Mouse (Mus musculus) embryonic facial prominence, embryonic 14.5 days (tissue): ENCODE results near the gene Asns. TPM values are rescaled to one million over a fixed set of nuclear protein-coding genes. Genes with fewer than 3 reads are reported as not detected.

Experiments
- ATAC-seq: fragments of 200-750 bp; cut with Nextera tagmentation; 2 replicates; pipeline ENCODE4 v1.8.0; 2017; ENCODE audit warnings: low read depth, moderate number of reproducible peaks, moderate TSS enrichment
- DNase-seq: peaks from one replicate; pipeline ENCODE4 v3.0.0-alpha.2; 2015; ENCODE audit warnings: low spot score
- H3K27ac ChIP-seq: fragments of 300-500 bp; sonication (generic); replicated peaks from 2 replicates; pipeline ENCODE4 v1.5.1; 2014; ENCODE audit warnings: low read depth, mild to moderate bottlenecking, low read length, moderate library complexity
- H3K27me3 ChIP-seq: fragments of 300-500 bp; sonication (generic); replicated peaks from 2 replicates; pipeline ENCODE4 v1.6.1; 2014; ENCODE audit warnings: low read length; ENCODE audit not compliant: control insufficient read depth, insufficient read depth
- H3K36me3 ChIP-seq: fragments of 300-500 bp; sonication (generic); 2 replicates; pipeline ENCODE4 v1.6.1; 2014; ENCODE audit warnings: low read length, mixed read lengths; ENCODE audit not compliant: control insufficient read depth, insufficient read depth
- H3K4me1 ChIP-seq: fragments of 300-500 bp; sonication (generic); 2 replicates; pipeline ENCODE4 v1.6.1; 2014; ENCODE audit warnings: antibody characterized with exemption, low read length; ENCODE audit not compliant: control insufficient read depth, insufficient read depth
- H3K4me2 ChIP-seq: fragments of 300-500 bp; sonication (generic); 2 replicates; pipeline ENCODE4 v1.6.1; 2014; ENCODE audit warnings: low read depth, mild to moderate bottlenecking, low read length, moderate library complexity, mixed read lengths
- H3K4me3 ChIP-seq: fragments of 300-500 bp; sonication (generic); 2 replicates; pipeline ENCODE4 v1.5.1; 2014; ENCODE audit warnings: low read depth, mild to moderate bottlenecking, low read length
- H3K9ac ChIP-seq: fragments of 300-500 bp; sonication (generic); 2 replicates; pipeline ENCODE4 v1.6.1; 2014; ENCODE audit warnings: low read depth, mild to moderate bottlenecking, low read length, moderate library complexity, mixed read lengths
- H3K9me3 ChIP-seq: fragments of 300-500 bp; sonication (generic); 2 replicates; pipeline ENCODE4 v1.6.1; 2016; ENCODE audit warnings: low read length; ENCODE audit not compliant: control insufficient read depth
- WGBS: fragments of 180-500 bp; shearing (Covaris S2); extraction: QIAGEN DNeasy Blood & Tissue Kit; methylation state at CpG from one replicate; pipeline ENCODE4 v1.1.7; 2014; 5-methylcytosine and 5-hydroxymethylcytosine counted together
- polyA plus RNA-seq: library from polyadenylated mRNA; unstranded; fragments of >200 nt; fragmentation: Nextera tagmentation; extraction: Ambion mirVana; gene quantifications from 2 replicates; pipeline ENCODE4 v1.2.1, GENCODE M21; 2014

Gene Asns
- polyA plus RNA-seq, 1 experiment from 2014 or later: 67.8 TPM

DNA sequence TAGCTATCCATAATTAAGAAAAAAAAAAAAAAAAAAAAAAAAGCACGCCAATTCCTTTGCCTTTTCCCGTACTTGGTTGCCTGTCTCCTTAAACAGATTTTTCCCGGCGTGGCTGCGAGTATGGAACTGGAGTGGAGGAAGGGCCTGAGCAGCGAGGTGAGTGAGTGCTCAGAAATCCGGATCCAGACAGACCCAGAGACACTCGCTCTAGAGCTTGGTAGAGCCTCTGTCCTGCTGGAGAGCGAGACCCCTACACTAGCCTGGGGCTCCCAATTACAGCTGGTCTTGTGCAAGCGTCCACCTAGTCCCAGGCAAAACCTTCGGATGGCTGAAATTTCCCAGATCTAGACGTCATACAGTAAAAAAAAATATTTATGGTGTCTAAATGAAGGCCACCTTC, 603 bp downstream of the Asns start:
- Histone ChIP-seq H3K9ac (peak overlapping the region; percentile 78), H3K4me1 (peaks cover 10% of the 10 kb centered on the region; the same call in 1 of the 2 replicates), H3K36me3 (no peaks in the 10 kb centered on the region), H3K9me3 (no peaks in the 10 kb centered on the region), H3K27me3 (no peaks in the 10 kb centered on the region), H3K4me2 (peak overlapping the region; percentile 89), H3K4me3 (peak overlapping the region; percentile 74), H3K27ac (no peak overlapping the region)
- 2% methylated on average over 12 of the region's 12 CpGs for WGBS
- peak; percentile 45 for DNase-seq
- peak; percentile 62 for ATAC-seq

DNA sequence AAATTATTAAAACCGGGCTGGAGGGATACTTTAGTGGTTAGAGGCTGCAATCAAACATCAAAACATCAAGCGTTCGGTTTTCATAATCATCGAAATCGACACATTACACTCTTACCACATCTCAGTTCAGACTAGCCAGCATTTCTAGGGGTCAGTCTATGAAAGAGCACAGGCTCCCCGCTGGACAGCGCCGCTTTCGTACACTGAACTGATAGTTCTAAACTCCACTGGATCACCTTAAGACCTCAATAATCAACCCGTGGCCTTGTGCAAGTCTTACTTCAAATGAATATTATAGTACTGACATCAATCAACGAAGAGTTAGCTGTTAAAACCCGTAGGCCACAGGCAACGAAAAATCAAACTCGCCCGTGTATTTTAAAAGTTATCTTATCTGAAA, 1.0 kb downstream of the Asns start:
- Histone ChIP-seq H3K4me3 (peak overlapping the region; percentile 74), H3K9ac (peak overlapping the region; percentile 78), H3K9me3 (no peaks in the 10 kb centered on the region), H3K27ac (no peak overlapping the region), H3K27me3 (no peaks in the 10 kb centered on the region), H3K4me2 (peak overlapping the region; percentile 89), H3K4me1 (peaks cover 10% of the 10 kb centered on the region; the same call in 1 of the 2 replicates), H3K36me3 (no peaks in the 10 kb centered on the region)
- DNase-seq: no peak
- no peak for ATAC-seq
- 32% methylated on average over 15 of the region's 15 CpGs for WGBS

- Histone ChIP-seq H3K4me3 (no peak overlapping the region), H3K27ac (no peak overlapping the region), H3K4me1 (peaks cover 10% of the 10 kb centered on the region; the same call in 1 of the 2 replicates), H3K9ac (no peak overlapping the region), H3K36me3 (no peaks in the 10 kb centered on the region), H3K4me2 (no peak overlapping the region), H3K9me3 (no peaks in the 10 kb centered on the region), H3K27me3 (no peaks in the 10 kb centered on the region)
- DNase-seq: no peak
- ATAC-seq: no peak
- WGBS: 69% methylated on average over 9 of the region's 9 CpGs
Observed at GRCm38 (mm10) chr6:7690456-7690855, 2.6 kb downstream of the Asns start.

DNA sequence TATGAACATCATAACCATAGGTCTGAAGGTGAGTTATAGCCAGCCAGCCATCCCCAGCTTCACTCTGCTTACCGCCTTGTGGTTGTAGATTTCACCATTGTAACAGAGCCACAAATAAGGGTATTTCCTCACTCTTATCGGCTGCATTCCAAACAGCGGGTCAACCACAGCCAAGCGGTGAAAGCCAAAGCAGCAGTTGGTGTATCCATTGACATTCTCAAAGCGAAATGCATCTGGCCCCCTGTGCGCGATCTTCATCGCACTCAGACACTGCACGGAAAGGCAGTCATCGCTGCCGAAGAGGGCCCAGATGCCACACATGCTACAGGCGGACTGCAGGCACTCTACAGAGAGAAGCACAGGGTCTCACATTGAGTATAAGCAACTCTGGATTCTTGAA, 3.9 kb downstream of the Asns start:
- no peaks in the 10 kb centered on the region for H3K9me3 ChIP-seq
- H3K4me2 ChIP-seq: no peak overlapping the region
- peaks cover 10% of the 10 kb centered on the region; the same call in 1 of the 2 replicates for H3K4me1 ChIP-seq
- no peaks in the 10 kb centered on the region for H3K27me3 ChIP-seq
- ATAC-seq (no peak), DNase-seq (no peak)
- H3K36me3 ChIP-seq: 0 out of 2 replicates have a peak, but pooled peaks cover 5% of the 10 kb centered on the region
- 88% methylated on average over 12 of the region's 12 CpGs for WGBS
- H3K9ac ChIP-seq: no peak overlapping the region
- H3K27ac ChIP-seq: no peak overlapping the region
- H3K4me3 ChIP-seq: no peak overlapping the region

DNA sequence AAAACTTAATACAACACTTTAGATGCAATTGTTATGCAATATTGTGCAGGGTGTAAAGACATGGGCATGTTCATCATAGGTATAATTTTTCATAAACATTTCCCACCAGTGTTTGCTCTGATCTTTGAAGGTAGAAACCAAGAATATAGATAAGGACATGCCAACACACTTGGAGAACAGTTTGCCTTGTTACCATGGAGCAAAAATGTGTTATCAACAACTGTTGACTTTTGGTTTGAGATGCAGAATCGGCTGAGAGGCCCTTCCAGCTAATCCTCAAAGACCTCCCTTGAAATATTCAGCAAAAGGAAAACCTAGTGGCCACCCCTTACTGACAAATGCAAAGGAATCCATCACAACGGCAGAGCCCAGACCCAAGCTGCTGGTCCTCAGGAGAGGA, 7.0 kb downstream of the Asns start:
- WGBS: 82% methylated on average over 2 of the region's 2 CpGs
- DNase-seq (no peak), ATAC-seq (no peak)
- Histone ChIP-seq H3K9ac (no peak overlapping the region), H3K9me3 (no peaks in the 10 kb centered on the region), H3K36me3 (0 out of 2 replicates have a peak, but pooled peaks cover 5% of the 10 kb centered on the region), H3K4me3 (no peak overlapping the region), H3K4me2 (no peak overlapping the region), H3K4me1 (no peaks in the 10 kb centered on the region), H3K27ac (no peak overlapping the region), H3K27me3 (no peaks in the 10 kb centered on the region)

- Histone ChIP-seq H3K4me2 (no peak overlapping the region), H3K4me1 (no peaks in the 10 kb centered on the region), H3K9me3 (no peaks in the 10 kb centered on the region), H3K27ac (no peak overlapping the region), H3K4me3 (no peak overlapping the region), H3K9ac (no peak overlapping the region), H3K27me3 (no peaks in the 10 kb centered on the region), H3K36me3 (peaks cover 10% of the 10 kb centered on the region; the same call in 1 of the 2 replicates)
- ATAC-seq (no peak), DNase-seq (no peak)
- WGBS: 84% methylated on average over 8 of the region's 8 CpGs
Observed at GRCm38 (mm10) chr6:7676194-7676901, 16.7 kb downstream of the Asns start.

DNA sequence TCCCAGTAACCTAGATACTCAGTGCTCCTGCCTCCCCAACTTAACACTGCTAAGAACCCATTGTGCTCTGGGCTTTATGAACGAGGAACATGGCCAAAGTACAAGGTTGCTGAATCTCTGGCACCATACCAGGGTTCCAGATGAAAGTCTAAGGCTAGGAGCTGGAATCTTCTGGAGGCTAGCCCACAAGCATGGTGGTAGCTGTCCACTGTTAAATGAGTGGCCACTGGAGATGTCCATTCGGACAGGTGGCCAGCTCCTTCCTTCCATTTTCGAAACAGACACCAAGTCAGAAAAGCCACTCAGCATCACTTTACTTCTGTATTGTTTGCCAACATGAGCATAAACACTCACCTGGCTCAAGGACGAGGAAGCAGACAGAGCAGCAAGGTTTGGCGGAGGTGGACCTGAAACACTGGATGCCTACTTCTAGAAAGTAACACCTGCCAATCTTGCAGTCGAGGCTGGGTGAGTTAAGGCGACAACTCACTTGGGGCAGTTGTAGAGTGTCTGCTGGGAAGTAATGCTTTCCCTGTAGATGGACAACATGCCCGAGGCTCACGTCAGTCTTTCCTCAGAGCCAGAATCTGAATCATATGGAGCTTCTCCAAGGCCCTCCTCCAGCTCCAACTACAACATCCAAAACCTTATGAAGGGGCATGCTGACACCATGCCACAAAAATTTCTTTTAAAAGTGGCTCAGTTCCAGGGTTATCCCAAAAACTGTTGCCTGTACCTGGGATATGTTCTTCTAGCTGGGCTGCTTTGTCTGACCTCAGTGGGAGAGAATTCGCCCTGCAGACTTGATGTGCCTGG, 20.4 kb downstream of the Asns start:
- no peak overlapping the region for H3K9ac ChIP-seq
- WGBS: 86% methylated on average over 10 of the region's 10 CpGs
- no peaks in the 10 kb centered on the region for H3K9me3 ChIP-seq
- ATAC-seq: no peak
- no peaks in the 10 kb centered on the region for H3K27me3 ChIP-seq
- DNase-seq: no peak
- no peak overlapping the region for H3K4me3 ChIP-seq
- no peak overlapping the region for H3K4me2 ChIP-seq
- H3K4me1 ChIP-seq: no peaks in the 10 kb centered on the region
- H3K36me3 ChIP-seq: peaks cover 4% of the 10 kb centered on the region; the same call in 1 of the 2 replicates
- no peak overlapping the region for H3K27ac ChIP-seq

DNA sequence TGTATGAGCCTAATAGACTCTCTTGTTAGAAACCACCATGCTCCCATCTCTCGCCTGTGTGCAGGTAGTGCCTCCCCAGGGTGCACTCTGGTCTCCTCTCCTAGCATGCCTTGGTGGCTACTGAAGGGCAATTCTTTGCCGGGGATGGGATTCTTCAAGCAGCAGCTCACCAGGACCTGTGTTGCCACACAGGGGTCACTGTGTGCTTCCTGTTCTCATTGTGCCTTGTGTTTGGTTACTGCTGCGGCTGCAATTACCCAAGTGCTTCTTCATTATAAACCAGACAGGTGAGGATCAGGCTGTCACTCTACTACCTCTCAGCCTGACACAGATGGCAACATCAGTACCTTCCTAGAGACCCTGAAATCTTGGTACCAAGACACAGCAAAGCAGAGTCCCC, 21.6 kb downstream of the Asns start:
- H3K4me3 ChIP-seq: no peak overlapping the region
- H3K27me3 ChIP-seq: no peaks in the 10 kb centered on the region
- no peak overlapping the region for H3K9ac ChIP-seq
- WGBS: 67% methylated on average over 3 of the region's 3 CpGs
- H3K9me3 ChIP-seq: no peaks in the 10 kb centered on the region
- H3K4me1 ChIP-seq: no peaks in the 10 kb centered on the region
- H3K4me2 ChIP-seq: no peak overlapping the region
- no peak for ATAC-seq
- DNase-seq: no peak
- H3K36me3 ChIP-seq: peaks cover 3% of the 10 kb centered on the region; the same call in 1 of the 2 replicates
- no peak overlapping the region for H3K27ac ChIP-seq
